Mouse (Mus musculus) heart, postnatal 4 days (tissue): ENCODE results near the gene Pi16. TPM values are rescaled to one million over a fixed set of nuclear protein-coding genes. Genes with fewer than 3 reads are reported as not detected.
"Not testable (repeated sequence)": the region's sequence is repeated elsewhere in the genome, so short reads cannot be mapped to it uniquely, and the experiment has no call there.

Experiments used
- DNase-seq: peaks from one replicate; pipeline ENCODE4 v3.0.0; 2021
- total RNA-seq, 2 experiments: library from RNA; stranded (reverse); gene quantifications; 2 replicates each; pipeline ENCODE4 v1.2.3; 2021

Pi16 gene
- total RNA-seq, 2 experiments from 2014 or later = 8.8 to 10.2 TPM

DNA sequence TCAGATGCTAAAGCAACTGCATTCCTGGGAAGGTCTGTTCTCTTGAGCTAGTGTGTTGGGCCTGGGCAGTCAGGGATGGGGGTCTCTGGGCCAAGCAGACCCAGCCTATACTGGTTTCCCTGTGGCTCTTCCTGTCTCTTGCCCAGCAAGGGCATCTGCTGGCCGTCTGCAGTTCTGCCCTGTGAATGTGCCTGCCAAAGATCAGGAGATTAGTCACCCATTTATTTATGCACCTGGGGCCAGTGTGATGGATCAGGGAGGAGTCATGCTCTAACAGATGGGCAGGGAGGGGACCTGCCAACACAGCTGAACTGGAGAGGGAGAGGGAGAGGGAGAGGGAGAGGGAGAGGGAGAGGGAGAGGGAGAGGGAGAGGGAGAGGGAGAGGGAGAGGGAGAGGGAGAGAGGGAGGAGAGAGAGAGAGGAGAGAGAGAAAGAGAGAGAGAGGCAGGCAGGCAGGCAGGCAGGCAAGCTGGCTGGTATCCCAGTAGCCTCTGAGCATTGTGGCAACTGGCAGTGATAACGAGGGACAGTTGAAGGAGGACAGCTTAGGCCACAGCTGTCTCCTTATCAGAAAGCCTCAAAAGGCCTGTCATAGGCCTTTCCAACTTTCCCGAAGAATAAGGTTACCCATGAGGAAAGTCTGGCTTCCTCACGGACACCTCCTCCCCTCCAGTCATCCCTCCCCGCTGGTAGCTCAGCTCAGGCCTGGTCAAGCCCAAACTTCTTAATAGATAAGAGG is 13.4 kb downstream of the Pi16 start:
- no peak for DNase-seq

DNA sequence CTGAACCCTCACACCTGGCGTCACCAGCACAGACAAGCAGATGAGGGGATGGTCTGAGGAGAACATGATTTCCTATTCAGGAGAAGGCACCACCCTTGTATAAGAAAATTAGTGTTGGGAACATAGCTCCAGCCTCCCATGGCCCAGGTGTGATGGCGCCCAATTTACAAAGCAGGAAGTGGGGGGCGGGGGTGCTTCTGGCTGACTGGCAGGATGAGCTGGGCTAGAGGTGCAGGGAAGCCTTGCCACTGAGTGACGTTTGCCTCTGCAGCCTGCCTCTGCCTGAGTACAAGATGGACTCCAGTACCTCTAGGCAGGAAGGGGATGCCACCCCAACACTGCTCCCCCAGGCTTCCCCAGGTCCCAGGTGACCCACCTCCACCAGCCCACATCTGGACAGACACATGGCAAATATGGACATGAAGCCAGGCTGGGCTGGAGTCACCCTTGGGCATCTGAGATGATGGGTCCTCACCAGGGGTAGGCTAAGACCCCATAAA is 14.8 kb downstream of the Pi16 start:
- DNase-seq = no peak

DNA sequence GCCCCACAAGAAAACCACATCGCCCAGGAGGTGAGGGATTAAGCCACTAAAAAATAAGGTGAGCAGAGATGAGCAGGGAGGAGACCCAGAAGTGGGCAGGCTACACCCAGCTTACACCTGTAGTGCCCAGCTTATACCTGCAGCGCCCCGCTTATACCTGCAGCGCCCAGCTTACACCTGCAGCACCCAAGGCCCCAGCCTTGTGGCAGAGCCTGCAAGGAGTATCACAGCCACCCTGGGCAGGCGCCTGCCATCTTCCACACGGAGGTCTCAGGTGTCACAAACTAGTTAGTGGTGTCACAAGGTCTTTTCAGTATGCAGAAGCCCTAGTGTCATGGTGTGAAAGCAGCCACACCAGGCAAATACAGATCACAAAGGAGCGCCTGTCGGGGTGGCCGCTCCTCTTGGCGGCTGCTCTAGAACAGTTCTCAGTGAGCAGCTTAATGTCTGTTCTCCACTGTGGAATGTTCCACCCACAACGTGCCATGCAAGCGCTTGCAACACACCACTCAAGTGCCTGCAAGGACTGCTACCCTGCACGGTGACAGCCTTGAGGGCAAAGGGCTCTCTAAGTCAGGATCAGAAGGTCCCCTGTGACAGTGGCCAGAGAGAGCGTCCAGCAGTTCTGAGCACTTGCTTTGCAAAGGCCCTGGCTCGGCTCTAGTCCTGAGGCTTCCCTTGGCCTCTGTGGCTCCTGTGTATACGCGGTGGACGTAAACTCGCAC is 18.9 kb downstream of the Pi16 start:
- DNase-seq = no peak

DNA sequence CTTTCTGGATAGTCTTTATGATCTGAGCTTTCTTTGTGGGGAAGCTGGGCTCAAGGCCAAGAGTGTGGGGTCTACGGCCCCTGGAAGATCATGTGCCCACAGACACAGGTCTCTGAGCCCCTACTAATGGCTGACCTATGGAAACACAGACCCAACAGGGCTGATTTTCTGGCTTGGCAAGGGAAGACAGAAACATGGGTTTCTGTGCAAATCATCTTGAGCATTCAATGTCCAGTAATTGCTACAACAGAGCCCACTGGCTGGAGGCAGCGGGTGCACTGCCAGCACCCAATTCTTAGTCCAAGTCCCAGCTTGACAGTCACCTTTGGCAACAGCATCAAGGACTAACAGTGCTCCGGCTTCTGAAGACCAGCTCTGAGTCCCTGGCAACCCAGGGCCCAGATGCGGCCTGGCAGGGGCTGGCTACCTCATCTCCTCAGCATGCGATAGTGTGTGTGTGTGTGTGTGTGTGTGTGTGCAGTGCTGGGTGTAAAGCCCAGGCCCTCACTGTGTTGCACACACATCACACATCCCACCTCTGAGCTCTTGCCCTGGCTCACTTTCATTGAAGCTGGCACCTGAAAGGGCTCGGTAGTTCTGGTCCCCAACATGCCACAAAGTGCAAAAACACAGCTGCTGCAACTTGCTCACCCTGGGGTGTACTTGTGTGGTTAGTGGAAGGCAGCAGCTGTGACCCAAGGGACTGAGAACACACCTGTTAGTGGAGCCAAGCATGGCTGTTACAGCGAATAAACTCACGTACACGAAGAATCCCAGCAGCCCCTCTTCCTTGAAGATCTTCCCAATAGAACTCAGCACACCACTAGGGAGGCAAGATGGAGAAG is 20.7 kb downstream of the Pi16 start:
- DNase-seq = no peak

DNA sequence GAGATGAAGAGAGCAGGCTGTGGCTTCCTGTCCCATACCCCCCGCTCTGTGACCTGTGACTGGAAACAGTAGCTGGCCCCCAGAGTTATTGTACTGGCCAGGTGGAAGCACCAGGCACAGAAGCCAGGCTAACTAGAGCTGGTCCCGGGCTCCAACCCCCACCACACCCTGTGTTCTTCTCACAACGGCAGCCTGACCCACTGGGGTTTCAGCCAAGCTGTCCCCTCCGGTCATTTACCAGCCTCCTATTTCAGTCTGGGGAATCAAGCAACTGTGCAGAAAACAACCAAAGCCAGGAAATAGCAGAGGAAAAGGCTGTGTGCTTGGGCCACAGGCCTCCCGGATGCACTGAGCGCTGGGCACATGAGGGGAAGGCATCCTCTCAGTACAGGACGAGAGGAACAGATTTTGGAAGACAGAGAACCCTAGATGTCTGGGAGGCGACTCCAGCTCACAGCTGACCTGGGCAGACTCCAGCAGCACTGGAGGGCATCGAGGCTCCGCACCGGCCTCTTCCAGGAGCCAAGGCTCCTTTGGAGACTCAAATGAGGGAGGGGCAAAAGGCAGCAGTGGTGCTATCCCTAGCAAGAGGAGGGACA is 21.8 kb downstream of the Pi16 start:
- DNase-seq = peak; percentile 58

DNA sequence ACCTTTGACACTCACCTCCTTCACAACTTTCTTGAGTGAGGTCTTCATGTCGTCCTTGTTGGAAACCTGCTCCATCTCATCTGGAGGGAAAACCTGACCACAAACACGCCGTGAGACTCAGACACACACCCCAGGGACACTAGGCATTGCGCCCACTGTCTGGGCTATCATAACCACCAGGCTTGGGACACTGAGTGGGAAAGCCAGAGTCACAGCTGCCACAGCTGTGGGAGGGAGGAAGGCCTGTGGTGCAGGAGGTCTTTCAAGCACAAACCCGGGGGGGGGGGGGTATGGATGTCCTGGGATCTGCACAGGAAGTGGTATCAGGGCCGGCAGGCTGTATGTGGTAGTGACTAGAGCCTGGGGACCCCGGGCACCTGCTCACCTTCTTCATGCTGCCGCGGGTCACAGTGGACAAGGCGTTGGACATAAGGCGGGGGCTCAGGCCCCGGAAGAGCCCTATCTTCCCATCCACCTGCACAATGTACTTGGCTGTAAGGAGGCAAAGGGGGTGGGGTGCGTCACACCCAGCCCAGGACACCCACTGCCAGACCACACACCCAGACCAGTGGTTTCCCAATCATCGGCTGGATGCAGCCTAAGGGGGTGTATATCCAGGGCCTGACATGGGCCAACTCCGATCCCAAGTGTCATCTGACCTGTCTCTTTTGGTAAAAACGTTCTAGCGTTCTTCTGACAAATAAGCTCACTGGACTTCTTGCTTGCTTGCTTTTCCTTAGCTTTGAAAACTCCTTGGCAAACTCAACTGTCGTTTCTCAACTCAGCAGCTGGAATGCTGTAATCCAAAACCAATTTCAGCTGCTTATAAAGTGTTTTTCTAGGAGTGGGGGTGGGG is 23.2 kb downstream of the Pi16 start:
- DNase-seq = no peak

DNA sequence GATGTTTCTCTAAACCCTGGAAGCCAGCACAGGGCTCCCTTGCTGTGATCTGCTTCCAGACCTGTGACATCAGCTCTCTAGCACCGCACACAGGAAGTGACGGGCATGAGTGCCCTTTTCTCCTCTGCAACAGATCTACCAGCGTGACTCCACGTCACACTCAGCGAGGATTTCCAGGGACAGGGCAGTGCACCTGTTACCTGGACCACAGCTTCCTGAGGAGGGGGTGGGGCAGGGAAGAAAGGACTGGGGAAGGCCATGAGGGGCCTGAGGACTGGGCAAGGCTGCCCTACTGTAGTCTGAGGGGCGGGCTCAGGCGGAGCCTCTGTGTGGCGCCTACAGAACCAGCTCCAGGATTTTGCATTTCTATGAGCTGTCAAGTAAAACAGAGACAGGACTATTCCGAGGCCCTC is 24.1 kb downstream of the Pi16 start:
- peak; percentile 71 for DNase-seq

DNA sequence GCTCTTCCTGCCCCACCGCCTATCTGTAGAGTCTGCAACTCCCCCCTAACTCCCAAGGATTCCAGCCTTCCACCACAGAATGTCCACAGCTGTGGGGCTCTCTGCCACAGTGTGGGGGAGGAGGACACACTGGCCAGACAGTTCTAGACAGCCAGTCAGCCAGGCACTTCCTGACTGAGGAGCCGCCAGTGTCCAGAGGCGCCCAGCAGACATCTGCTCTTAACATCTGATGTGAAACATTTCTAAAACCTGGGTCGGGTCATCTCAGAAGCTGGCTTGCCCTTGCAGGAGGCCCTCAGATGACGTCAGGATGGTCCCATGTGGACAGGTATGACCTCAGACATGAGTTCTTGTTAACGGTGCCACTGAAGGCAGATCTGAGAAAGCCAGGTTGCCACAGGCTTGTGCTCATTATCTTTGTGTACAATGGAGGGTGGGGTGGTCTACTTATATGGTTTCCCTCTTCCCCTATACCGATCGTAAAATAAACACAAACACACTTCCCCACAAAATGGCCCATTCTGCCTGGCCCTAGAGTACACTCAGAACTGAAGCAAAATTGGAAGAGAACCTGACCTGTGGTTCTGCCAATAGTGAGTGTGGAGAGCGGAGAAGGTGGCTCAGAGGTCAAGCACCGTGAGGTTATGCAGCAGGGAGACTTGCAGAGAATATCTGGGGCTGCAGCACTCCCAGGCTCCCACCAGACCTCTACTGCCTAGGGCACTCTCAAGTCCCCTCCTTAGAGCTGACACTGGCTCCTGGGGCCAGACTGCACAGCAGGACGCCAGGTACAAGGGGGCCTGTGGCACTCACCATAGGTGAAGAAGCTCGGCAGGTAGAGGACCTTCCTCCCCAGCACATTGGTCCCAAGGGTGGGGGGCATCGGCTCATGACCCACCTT is 24.8 kb downstream of the Pi16 start:
- peak; percentile 80 for DNase-seq

DNA sequence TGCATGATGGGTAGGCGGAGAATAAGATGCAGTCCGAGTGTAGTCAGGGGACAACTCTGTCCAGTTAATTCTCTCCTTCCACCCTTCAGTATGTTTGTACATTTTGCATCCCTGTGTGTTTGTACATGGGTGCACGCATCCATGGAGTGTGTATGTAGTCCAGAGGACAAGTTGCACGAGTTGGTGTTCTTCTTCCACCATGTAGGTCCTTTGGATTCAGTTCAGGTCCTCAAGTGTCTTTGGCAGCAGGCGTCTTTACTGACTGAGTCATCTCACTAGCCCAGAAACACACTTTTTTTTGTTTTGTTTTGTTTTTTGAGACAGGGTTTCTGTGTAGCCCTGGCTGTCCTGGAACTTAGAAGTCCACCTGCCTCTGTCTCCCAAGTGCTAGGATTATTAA is 25.8 kb downstream of the Pi16 start:
- DNase-seq = no peak

DNA sequence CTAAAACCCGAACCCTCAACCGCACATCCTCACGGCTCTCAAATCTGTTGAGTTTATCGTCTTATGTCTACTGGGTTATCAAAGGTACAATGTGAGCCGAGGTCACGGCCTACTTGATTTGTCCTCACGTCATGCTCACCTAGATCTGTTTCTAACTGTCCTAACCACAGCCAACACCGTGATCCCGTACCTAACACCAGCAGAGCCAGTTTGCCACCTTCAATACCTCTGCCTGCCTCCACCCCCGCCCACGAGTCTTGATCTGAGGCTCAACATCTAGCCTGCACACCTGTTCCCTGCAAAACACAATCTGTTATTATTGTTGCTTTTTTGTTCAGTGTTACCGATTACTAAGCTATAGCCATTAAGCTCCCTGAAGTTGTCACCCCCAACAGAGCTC is 27.8 kb downstream of the Pi16 start:
- DNase-seq = no peak

DNA sequence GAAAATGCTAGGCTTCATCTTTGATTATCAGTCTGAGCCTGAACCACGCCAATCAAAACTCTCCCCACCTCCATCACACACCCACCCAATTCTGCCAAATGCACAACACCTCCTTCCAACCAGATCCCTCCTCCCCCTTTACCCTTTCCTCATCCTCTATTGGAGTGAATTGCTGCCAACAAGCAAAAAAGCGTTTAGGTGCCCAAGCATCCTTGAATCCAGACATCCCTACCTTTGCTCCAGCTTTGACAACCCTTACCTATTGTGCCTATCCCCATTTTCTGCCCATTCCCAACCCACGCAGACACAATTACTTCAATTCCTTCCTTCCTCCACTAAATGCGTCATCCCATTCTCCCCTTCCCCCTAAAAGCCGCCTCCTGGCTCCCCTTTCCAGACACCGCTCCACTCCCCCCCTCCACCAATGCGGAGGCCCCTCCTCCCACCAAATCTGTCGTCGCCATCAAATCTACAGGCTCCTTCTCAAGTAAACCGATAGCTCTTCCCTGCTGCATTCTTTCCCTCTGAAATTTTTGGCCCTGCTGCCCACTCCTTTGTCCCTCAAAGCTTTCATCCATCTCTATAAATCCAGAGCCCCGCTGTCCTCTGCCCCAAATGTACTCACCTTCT is 29.1 kb downstream of the Pi16 start:
- peak; percentile 65 for DNase-seq

DNA sequence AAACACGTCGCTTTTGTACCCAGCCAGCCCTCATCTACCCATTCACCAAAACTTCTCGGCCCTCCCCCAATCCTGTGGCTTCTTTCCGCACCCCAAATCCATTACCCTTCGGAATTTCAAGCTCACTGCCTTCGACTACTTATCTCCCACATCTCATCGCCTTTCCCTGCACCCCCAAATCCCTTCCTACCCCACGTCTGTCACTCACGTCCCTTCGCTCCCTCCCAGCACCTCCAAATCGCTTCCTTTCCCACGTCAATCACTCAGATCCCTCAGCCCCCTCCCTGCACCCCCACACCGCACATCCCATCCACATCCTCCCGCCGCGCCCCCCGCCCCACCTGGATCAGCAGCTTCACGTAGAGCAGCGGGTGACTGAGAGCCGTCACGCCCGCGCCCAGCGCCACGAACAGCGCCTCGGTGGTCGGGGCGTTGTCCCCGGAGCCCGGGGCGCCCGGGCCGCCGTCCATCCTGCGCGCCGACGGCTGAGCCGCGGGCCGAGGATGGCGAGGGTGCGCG is 29.7 kb downstream of the Pi16 start:
- no peak for DNase-seq

DNA sequence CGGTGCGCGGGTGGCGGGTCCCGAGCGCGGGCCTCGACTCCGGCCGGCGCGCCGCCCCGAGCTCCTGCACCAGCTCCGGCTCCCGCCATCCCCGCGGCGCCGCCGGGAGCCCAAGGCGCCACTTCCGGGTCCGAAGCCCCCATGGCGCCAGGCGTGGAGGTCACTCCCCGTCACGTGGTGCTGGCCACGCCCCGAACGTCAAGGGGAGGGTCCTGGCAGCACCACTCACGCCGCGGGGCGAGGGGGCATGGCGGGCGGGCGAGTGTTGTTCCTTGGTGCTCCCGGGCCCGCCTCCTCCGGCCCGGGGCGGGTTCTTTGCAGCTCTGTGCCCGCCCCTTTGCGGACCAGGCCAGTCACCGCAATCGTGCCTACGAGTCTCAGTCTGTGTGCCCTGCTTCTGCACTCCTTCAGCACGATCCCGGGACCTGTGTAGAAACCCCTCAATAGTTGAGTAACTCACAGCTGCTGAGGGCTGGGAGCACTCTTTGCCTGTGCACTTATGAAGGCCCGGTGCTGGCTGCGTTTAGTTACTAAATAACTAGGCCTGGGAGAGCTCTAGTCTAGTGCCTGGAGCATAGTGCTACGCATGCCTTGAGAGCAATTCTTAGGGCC is 30.3 kb downstream of the Pi16 start, which contains the start of gene Mtch1:
TSS of gene Mtch1 (minus strand) at position 290 of the 612 bp plus-strand sequence.
- peak; percentile 100 for DNase-seq

DNA sequence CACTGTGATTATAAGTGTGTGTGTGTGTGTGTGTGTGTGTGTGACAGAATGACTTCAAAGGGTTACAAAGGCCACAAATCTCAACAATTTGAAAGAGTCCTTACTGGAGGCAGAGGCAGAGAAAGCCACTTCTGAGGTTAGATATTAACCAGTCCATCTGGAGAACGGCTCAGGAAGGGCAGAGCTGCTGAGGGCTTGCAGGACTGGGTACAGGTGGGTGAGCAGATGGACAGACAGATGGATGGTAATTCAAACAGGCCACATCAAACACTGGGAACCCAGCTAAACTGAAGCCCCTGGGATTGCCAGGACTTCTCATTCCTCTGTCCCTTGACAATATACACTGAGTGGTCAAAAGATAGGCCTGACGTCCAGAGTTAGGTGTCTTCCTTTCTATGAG is 31.5 kb downstream of the Pi16 start:
- no peak for DNase-seq

DNA sequence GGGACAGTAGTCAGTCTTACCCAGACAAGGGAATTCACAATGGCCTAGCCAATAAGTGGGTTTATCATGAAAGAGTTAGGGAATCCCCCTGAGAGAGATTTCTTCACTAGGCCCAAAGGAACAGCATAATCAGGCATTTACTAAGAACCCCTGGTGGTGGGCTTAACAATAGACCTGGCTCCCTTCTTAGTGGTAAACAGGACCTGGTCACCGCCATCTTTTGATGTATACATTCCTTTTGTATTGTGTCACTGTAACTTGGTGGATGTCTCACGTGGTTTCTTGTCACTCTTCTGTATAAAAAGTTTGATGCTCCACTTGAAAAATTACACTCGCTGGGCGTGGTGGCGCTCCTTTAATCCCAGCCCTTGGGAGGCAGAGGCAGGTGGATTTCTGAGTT is 33.6 kb downstream of the Pi16 start:
- not testable (repeated sequence) for DNase-seq

DNA sequence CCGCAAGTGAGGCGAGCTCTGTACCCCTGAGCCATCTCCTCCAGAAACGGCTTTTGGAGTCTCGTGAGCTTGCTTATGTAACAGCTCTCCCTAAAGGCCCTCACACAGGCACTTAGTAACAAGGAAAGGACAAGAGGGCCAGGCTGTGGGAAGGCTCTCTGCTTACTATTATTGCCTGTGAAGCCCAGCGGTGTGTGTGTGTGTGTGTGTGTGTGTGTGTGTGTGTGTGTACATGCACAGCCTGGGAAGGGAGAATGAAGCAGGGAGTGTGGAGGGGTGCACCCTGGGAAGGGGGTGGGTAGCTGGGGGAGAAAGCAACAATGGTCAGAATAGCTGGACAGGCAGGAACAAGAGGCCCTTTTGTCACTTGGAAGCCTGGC is 38.0 kb downstream of the Pi16 start:
- DNase-seq = no peak

DNA sequence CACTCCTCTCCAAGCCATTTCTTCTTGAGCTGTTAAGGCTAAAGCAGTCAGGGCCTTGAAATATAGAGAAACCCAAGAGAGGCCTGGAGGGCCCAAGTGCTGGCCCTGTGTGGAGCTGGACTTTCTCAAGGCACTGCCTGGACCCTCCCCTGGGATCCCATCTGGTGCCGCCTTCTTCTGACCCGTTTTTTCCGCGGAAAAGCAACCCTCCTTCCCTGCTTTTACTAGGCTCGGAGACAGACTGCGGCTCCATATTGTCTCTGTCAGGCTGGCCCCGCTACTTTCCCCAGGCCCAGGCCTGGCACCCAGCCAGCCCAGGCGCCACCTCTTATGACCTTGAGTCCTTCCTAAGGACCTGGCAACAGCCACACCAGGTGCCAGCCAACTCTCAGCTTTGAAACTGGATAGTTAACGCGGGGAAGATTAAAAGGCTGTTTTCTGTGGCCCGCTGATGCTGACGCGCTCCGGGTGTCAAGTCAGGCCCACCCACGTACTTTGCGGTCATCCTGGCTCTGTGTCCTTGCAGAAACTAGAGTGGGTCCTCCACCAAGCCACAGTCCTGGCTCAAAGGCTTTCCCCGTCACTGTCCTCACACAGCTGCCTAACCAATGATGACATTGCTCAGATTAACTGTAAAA is 38.5 kb downstream of the Pi16 start:
- DNase-seq = peak; percentile 91

DNA sequence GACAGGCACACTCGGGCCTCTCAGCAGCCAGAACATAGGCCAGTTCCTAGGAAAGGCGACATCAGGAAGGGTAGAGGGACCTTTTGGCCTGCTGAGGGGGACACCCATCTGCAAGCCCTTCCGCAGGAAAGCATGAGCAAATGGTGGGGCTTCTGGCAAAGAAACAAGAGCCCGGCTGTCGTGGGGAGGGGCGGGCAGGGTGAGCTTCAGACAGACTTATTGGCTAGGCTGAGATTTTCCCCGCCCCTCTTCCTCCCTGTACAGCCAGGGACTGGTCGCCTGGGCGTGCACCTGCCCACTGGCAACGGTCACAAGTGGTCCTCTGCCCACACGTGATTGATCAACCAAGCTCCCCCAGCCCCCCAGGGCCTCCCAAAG is 39.0 kb downstream of the Pi16 start:
- DNase-seq = peak; percentile 92

DNA sequence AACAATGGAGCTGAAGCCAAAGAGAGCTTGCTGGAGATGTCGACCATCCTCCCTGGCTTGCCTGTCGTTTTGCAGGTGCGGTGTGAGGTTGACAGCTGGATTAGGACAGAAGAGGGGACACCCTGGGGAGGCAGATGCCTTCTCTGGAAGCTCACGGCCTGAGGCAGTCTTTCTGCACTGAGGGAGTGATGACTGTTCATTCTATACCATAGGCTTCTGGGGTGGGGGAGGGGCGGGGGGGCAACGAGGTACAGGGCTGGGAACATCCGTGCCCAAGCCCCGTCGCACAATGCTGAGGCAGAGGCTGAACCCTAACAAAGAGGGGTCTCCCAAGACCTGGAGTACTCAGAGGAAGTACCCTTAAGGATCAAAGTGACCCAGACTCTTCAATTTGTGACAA is 39.4 kb downstream of the Pi16 start:
- no peak for DNase-seq
